Mouse (Mus musculus): ENCODE results near the gene Ctsd. TPM values are rescaled to one million over a fixed set of nuclear protein-coding genes. Genes with fewer than 3 reads are reported as not detected.

The Ctsd gene
- polyA plus RNA-seq, 1 experiment, result 1,150 TPM

DNA sequence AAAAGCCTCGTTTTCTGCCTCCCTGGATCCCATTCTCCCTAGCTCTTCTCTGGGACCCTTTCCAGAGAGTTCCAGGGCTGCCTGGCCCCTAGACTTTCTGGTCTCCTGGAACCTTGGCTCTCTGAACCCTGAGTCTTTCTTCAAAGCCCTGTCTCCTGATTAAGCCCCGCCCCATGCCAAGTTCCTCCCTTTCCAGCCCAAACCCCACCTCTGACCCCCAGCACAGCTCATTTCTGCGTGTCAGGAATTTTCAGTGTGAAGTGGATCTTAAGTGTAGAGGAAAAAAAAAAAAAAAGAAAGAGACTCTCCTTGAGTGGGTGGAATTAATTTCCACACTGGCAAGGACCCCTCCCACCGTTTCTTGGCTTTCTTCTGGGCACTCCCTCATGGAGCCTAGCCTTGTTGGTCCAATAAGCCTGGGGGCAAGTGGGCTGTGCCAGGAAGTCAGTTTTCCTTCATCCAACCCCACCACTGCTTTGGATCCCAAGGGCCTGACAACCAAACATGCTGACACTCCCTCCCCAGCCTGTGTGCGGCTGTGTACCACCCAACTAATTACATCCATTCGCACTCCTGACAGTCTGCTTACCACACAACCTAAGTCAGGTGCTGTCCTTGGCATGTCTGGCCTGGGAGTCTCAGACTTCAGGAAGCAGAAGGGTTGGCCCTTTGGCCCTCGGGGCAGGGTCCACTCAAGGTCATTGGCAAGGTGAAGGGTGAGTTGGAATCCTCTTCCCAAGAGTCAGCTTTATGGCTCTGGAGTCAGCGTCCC is 14.0 kb downstream of the Ctsd start, which contains the start of gene Ifitm10:
TSS of gene Ifitm10 (minus strand) at position 113 of the 772 bp plus-strand sequence.
- H3K4me1 ChIP-seq (ENCODE audit: control insufficient read depth, insufficient read depth, insufficient read length, low read length), result peaks cover 7% of the 10 kb centered on the region
- H3K27ac ChIP-seq (replicated peaks; ENCODE audit: low read depth, low read length), result no peak within 1 kb of the TSS
- no peak within 1 kb of the TSS for H3K4me3 ChIP-seq (ENCODE audit: insufficient read depth, low read depth, low read length)

DNA sequence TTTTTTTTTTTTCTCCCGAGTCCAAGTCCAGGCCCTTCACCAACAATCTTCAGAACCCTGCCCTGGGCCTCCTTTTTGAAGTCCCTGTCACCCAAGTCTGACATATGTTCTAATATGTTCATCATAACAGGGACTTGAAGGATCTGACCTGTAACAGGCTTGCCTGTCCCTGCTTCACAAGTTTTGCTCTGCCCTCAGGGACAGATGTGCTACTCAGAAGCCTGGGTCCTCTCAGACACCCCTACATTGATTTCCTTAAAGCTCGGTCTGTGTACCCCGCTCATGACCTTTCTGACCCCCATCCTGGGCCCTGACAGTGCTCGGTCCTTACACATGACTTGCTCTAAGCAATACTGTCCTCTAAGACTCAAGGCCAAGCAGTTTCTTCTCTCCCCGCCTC is 14.8 kb downstream of the Ctsd start:
- H3K4me3 ChIP-seq (ENCODE audit: insufficient read depth, low read depth, low read length), result no peak overlapping the region
- no peak overlapping the region for H3K27ac ChIP-seq (replicated peaks; ENCODE audit: low read depth, low read length)
- H3K4me1 ChIP-seq (ENCODE audit: control insufficient read depth, insufficient read depth, insufficient read length, low read length), result peaks cover 7% of the 10 kb centered on the region

DNA sequence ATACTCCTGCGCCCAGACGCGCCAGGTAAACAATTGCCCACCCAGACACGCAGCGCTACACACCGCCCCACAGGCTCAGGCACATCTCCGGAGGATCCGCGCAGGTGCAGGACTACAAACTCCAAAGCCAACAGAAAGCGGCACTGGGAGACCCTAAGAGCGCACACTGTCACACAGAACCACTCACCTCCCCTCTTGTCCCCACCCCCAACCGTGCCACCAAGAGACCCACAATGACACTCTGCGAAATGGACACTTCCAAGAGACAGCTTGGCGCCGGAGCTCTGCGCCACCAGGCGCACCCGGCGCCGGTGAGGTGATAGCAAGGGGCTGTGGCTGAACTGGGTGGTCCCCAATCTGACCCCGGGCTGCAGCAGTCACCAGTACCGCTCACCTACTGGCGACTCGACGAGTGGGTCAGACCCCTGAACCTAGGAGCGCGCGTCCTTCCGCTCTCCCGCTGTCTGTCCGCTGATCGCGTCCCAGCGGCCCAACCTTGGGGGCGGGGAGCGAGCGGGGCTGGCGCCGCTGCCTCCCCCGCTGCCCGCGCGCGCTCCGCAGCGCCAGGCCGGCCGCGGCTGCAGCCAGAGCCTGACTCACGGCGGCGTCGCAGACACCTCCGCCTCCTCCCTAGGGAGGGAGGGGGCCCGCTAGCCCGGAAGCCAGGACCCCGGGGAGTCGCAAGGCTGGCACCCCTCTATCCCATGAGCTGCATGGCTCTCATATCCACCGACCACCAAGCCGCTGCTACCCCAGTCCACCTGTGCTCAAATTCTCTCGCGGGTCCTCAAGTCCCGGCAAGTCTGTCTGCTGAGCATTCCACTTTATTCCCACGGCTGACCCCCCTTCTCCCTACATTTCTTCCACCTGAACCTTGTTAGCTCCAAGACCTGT is 15.8 kb downstream of the Ctsd start:
- Histone ChIP-seq H3K27ac (replicated peaks; ENCODE audit: low read depth, low read length) (no peak overlapping the region), H3K4me3 (ENCODE audit: insufficient read depth, low read depth, low read length) (peak overlapping the region; percentile 63), H3K4me1 (ENCODE audit: control insufficient read depth, insufficient read depth, insufficient read length, low read length) (peaks cover 7% of the 10 kb centered on the region)

- no peak overlapping the region for H3K27ac ChIP-seq (replicated peaks; ENCODE audit: low read depth, low read length)
Observed at GRCm38 (mm10) chr7:142371398-142371767, 16.5 kb downstream of the Ctsd start.

GRCm38 (mm10) chr7:142370937-142371336 is 16.9 kb downstream of the Ctsd start:
- Histone ChIP-seq H3K27ac (replicated peaks; ENCODE audit: low read depth, low read length) (no peak overlapping the region), H3K4me1 (ENCODE audit: control insufficient read depth, insufficient read depth, insufficient read length, low read length) (peaks cover 6% of the 10 kb centered on the region), H3K4me3 (ENCODE audit: insufficient read depth, low read depth, low read length) (no peak overlapping the region)

More at GRCm38 (mm10) chr7:142371398-142371767, 16.5 kb downstream of the Ctsd start:
- Histone ChIP-seq H3K4me3 (ENCODE audit: insufficient read depth, low read depth, low read length) (peak overlapping the region; percentile 63), H3K4me1 (ENCODE audit: control insufficient read depth, insufficient read depth, insufficient read length, low read length) (peaks cover 7% of the 10 kb centered on the region)

DNA sequence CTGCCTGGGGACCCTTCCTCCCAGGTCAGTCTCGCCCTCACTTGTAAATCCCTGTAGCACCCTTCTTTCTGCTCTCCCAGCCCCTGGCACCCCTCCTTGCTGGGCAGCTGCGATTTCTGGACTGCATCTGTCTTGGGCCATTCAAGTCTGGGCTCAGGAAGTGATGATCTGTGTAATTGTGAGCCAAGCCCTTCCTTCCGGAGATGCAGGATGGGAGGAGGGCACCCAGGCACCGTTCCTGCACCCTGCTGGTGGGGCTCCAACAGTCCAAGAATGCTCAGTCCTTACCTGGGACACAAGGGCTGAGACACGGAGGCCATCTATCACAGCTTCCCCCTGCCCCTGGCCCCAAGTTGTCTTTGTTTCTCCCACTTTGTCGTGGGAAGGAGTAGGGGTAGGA is 18.0 kb downstream of the Ctsd start:
- Histone ChIP-seq H3K4me1 (ENCODE audit: control insufficient read depth, insufficient read depth, insufficient read length, low read length) (peaks cover 4% of the 10 kb centered on the region), H3K27ac (replicated peaks; ENCODE audit: low read depth, low read length) (no peak overlapping the region), H3K4me3 (ENCODE audit: insufficient read depth, low read depth, low read length) (no peak overlapping the region)

- H3K4me3 ChIP-seq (ENCODE audit: insufficient read depth, low read depth, low read length), result no peak overlapping the region
- H3K4me1 ChIP-seq (ENCODE audit: control insufficient read depth, insufficient read depth, insufficient read length, low read length), result peaks cover 4% of the 10 kb centered on the region
- H3K27ac ChIP-seq (replicated peaks; ENCODE audit: low read depth, low read length), result no peak overlapping the region
Observed at GRCm38 (mm10) chr7:142368856-142369255, 19.0 kb downstream of the Ctsd start.

GRCm38 (mm10) chr7:142363107-142363506 is 24.7 kb downstream of the Ctsd start:
- no peaks in the 10 kb centered on the region for H3K4me1 ChIP-seq (ENCODE audit: control insufficient read depth, insufficient read depth, insufficient read length, low read length)
- H3K27ac ChIP-seq (replicated peaks; ENCODE audit: low read depth, low read length), result no peak overlapping the region
- H3K4me3 ChIP-seq (ENCODE audit: insufficient read depth, low read depth, low read length), result no peak overlapping the region

GRCm38 (mm10) chr7:142360743-142361142 is 27.1 kb downstream of the Ctsd start:
- Histone ChIP-seq H3K4me3 (ENCODE audit: insufficient read depth, low read depth, low read length) (no peak overlapping the region), H3K4me1 (ENCODE audit: control insufficient read depth, insufficient read depth, insufficient read length, low read length) (no peaks in the 10 kb centered on the region), H3K27ac (replicated peaks; ENCODE audit: low read depth, low read length) (no peak overlapping the region)

DNA sequence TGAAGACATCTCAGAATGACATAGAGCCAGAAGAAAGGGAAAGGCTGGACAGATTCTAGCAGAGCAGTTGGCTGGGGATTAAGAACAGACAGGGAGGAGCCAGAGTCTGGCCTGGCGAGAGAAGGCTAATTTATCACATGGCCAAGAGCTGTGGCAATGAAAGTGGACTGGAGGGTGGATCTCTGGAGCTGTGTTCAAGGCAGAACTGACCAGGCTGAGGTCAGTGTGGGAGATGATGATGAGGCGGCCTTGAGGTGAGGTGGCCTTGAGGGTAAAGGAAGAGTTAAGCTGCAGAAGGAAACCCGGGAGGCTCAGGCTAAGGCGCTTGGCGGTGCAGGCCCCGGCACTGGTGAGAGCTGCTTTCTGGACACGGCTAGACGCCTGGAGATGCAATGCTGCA is 28.7 kb downstream of the Ctsd start:
- H3K27ac ChIP-seq (replicated peaks; ENCODE audit: low read depth, low read length), result no peak overlapping the region
- H3K4me3 ChIP-seq (ENCODE audit: insufficient read depth, low read depth, low read length), result no peak overlapping the region
- H3K4me1 ChIP-seq (ENCODE audit: control insufficient read depth, insufficient read depth, insufficient read length, low read length), result no peaks in the 10 kb centered on the region

DNA sequence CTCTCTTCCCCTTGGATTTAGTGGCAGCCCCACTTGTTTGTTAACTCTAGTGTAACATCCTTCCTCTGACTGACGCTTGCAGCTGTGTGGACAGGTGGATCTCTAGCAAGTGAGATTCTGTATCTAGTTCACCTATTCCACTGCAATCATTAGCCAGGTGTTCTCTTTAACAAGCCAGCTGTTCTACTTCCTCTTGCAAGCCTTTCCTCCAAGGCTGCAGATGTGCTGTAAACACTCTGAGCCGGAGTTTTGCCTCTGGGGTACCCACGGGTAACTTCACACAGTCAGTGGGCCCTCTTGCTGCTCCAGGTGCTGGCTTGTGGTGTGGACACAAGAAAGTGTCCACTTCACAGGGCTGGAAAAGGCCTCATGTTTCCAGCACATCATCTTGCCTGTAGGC is 30.3 kb downstream of the Ctsd start:
- no peak overlapping the region for H3K27ac ChIP-seq (replicated peaks; ENCODE audit: low read depth, low read length)
- no peak overlapping the region for H3K4me3 ChIP-seq (ENCODE audit: insufficient read depth, low read depth, low read length)
- no peaks in the 10 kb centered on the region for H3K4me1 ChIP-seq (ENCODE audit: control insufficient read depth, insufficient read depth, insufficient read length, low read length)

GRCm38 (mm10) chr7:142354661-142355233 is 33.1 kb downstream of the Ctsd start:
- no peaks in the 10 kb centered on the region for H3K4me1 ChIP-seq (ENCODE audit: control insufficient read depth, insufficient read depth, insufficient read length, low read length)
- no peak overlapping the region for H3K27ac ChIP-seq (replicated peaks; ENCODE audit: low read depth, low read length)
- no peak overlapping the region for H3K4me3 ChIP-seq (ENCODE audit: insufficient read depth, low read depth, low read length)

GRCm38 (mm10) chr7:142353854-142354253 is 34.0 kb downstream of the Ctsd start:
- H3K4me3 ChIP-seq (ENCODE audit: insufficient read depth, low read depth, low read length), result no peak overlapping the region

GRCm38 (mm10) chr7:142351569-142351968 is 36.3 kb downstream of the Ctsd start:
- no peaks in the 10 kb centered on the region for H3K4me1 ChIP-seq (ENCODE audit: control insufficient read depth, insufficient read depth, insufficient read length, low read length)
- H3K4me3 ChIP-seq (ENCODE audit: insufficient read depth, low read depth, low read length), result no peak overlapping the region
- H3K27ac ChIP-seq (replicated peaks; ENCODE audit: low read depth, low read length), result no peak overlapping the region

More at GRCm38 (mm10) chr7:142353854-142354253, 34.0 kb downstream of the Ctsd start:
- no peaks in the 10 kb centered on the region for H3K4me1 ChIP-seq (ENCODE audit: control insufficient read depth, insufficient read depth, insufficient read length, low read length)
- no peak overlapping the region for H3K27ac ChIP-seq (replicated peaks; ENCODE audit: low read depth, low read length)

- H3K27ac ChIP-seq (replicated peaks; ENCODE audit: low read depth, low read length), result no peak overlapping the region
- no peaks in the 10 kb centered on the region for H3K4me1 ChIP-seq (ENCODE audit: control insufficient read depth, insufficient read depth, insufficient read length, low read length)
- no peak overlapping the region for H3K4me3 ChIP-seq (ENCODE audit: insufficient read depth, low read depth, low read length)
Observed at GRCm38 (mm10) chr7:142349308-142349961, 38.4 kb downstream of the Ctsd start.

Data from brown adipose tissue, adult 24 weeks (tissue).